Mouse (Mus musculus): Measurements from ENCODE around the gene Ube2c.

DNA sequence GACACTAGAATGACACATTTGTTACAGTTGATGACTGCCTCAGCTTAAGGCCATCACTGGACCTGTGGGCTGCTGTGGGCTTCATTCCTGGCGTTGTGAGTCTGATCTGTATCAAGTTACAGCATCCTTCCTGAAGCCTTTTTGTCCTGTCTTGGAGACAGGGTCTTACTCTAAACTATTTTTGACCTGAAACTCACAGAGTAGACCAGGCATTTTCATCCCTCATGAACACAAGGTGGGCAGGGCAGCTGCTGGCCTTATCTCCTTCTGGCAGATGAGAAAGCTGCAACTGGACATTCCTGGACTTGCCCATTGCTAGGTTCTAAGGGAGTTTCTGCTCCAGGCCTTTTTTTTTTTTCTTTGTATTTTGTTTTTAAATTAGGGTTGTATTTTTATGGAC is 11.0 kb upstream of the Ube2c start:
- no peak for TF ChIP-seq CTCF (IDR thresholded peaks at IDR 0.05; ENCODE audit: control insufficient read depth, insufficient read depth, insufficient read length)
- TF ChIP-seq MYOG (IDR thresholded peaks at IDR 0.05; ENCODE audit: control insufficient read depth, extremely low read depth, insufficient read length), result no peak
- TF ChIP-seq CEBPB (IDR thresholded peaks at IDR 0.05; ENCODE audit: low read depth), result no peak
- no peak for TF ChIP-seq USF1 (IDR thresholded peaks at IDR 0.05; ENCODE audit: low read depth)

Data from C2C12 (cell line).